Mouse (Mus musculus) cerebellum, postnatal 25 days (tissue): ENCODE measurements around the gene Nudc.

Source experiments
- DNase-seq, 2 experiments: peaks; one replicate each; pipeline ENCODE4 v3.0.0; 2021; ENCODE audit warnings: mixed read lengths in 2 of 2

Gene Nudc

DNA sequence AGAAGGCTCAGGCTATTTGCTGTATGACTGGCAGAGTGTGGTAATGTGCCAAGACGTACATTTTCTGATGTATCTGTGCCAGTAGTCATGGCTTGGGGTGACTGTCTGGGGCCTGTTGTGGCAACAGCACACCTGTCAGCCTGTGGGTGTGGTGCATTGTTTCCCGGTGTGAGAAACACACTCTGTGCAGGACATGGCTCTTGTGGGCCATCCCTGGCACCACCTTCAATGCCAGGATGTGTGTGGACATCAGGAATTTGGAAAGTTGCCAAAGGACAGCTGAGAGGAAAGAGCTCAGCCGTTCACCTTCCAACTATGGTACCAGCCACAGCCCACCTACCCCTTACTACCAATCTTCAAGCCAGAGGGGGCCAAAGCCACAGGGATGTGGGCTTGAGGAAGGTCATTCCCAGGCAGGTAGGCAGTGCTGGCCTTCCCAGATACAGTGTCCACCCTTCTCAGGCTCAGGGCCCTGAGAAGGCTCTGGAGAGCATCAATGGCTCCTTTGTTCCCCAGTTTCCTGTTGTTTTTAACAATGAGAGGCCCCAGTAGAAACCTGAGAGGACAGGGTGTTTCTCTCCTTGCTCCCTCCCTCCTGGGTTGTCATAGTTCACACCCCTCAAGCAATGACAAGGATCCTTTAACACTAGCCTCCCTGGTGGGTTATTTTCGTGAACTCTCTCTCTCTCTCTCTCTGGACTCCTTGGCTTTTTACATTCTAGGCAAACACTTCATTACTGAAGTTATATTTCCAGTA, 56.1 kb downstream of the Nudc start:
- DNase-seq, result peak in 1 of 2 experiments; percentile 27

DNA sequence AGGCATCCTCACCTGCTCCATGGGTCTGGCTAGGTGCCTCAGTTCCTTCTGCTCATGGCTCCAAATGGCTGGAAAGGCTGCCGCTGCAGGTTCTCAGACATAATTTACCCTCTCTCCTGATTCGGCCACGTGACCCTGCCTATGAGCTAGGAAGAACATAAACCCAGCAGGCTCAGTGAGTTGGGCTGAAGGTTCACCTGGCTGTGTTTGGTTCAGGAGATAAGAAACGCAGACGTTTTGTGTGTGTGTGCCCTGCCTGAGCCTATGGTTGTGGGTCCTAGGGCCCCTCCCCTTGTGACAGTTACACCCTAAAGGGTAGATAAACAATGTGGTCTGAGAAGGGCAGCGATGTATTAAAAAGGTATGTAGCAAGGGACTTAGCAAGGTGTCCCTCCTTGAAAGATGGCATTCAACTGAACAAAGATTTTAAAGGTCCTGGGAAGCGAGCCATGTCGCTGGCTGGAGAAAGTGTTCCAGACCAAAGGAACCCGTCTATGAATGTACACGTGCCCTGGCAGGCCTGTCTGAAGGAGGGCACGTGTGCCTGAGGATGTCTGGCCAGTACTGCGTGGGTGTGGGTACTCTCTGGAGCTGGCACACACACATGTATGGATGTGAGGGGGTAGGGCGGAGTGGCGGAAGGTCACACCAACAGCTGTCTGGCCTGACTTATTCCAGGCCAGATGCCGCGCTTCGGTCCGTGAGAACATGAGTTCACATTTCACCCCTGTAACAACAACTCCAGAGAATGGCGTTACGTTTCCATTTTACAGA, 57.0 kb downstream of the Nudc start:
- DNase-seq, result no peak

DNA sequence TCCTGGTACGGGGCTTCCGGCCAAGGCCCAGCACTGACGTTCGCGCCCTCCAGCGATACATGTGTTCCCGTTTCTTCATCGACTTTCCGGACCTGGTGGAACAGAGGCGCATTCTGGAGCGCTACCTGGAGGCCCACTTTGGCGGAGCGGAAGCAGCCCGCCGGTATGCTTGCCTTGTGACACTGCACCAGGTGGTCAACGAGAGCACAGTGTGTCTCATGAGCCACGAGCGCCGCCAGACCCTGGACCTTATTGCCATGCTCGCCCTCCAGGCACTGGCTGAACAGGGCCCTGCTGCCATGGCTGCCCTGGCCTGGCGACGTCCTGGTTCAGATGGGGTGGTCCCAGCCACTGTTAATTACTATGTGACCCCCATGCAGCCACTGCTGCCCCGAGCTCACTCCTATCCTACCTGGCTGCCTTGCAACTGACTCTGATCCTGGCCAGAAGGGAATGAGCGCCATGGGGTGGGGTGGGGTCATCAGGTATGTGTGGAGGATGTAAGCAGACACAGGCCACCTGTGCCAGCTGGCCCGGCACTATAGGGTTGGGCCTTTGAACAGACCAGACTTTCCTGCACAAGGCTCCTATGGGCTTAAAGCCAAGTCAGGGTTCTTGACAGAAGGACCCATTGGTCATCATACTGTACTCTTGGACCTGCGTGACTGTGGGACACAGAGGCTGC, 59.0 kb downstream of the Nudc start:
- DNase-seq, result no peak

DNA sequence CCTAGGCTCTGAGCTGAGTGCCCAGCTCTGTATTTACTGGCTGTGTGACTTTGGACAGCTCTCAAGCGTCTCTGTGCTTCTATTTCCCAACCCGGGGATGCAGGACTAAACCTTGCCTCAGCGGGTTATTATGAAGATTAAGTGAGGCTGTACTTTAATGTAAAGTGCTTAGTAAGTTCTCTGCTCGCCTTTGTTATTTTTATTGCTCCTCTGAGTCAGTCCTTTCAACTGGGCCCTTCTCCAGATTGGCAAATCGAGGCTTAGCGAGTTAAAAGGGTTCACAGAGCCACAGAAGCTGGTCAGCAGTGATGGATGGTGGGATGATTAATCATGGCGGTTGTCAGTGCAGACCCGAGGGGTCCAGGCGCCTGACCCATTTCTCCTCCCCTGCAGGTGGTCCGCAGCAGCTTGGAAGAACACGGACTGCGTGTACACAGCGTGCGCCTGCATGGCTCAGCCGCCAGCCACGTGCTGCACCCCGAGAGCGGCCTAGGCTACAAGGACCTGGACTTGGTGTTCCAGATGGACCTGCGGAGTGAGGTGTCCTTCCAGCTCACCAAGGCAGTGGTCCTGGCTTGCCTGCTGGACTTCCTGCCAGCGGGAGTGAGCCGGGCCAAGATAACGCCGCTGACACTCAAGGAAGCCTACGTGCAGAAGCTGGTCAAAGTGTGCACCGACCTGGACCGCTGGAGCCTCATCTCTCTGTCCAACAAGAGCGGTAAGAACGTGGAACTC, 59.9 kb downstream of the Nudc start:
- no peak for DNase-seq

DNA sequence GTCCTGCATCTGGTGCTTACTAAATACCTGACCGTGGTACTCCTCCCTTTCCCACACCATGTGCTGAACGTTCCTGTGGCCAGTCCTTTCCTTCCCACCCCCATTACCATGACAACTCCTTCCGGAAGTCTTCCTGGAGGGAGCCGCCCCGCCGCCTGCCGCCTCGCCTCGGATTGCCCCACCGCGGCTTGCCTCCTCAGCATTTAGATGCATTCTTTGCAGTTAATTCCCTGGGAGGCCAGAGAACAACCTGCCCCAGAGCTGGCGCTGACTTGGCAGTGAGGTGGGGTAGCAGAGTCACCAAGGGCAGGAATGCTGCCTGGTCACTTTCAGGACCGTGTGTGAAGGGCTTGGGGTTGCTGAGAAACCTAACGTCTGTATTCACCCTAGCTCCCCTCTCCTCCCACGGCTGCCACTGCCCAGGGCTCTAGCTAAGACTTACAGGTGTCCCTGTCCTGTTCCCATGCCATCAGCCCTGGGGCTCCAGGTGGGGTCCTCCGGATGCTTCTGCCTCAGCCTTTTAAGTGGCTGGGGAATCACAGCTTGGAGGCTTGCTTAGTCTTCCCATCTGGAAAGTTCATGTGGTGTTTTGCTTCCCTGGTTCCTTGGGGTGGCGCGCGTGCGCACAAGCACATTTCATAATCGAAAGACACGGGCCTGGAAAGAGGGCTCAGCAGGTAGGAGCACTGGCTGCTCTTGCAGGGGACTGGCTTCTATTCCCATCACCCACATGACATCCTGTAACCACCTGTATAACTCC, 61.4 kb downstream of the Nudc start:
- DNase-seq, result no peak
